Comparison of ENCODE assay signal across 27 mouse cellular contexts in the genomic region with DNA sequence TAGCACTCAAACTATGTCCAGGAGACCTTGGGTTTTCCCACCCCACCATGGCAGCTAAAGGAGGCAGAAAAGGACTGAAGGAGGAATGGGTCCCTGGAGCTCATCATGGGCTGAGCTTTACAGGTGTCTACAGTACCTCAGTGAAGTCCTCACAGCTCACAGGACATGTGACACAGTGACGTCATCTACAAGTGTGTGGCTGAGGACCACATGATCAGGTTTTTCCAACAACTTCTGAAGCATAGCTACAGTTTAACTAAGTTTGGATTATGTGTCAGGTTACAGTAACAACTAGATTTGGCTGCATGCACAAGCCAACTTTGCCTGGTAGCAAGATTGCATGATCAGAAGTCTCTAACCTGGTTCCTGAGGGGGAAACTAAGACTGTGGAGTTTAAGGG.
DNase-seq lines count a peak whose midpoint lies in the region; TF ChIP-seq lines count a peak whose summit lies in the region.
"Had no signal": no experiment of that assay in that cellular context is flagged by ENCODE, and none has a peak within 500 bp of the region (broad histone marks: within the 10 kb centered on the region; RNA-seq: fewer than 3 reads in every experiment).

No protein-coding gene starts in this region.

- H3K9me3 ChIP-seq in heart, embryonic 10.5 days = no peaks in the 10 kb centered on the region
- H3K9me3 ChIP-seq: forebrain, embryonic 10.5 days; heart, embryonic 15.5 days; limb, embryonic 12.5 days; liver, embryonic 12.5 days; midbrain, embryonic 13.5 days; neural tube, embryonic 15.5 days; stomach, embryonic 15.5 days had no signal

- H3K27me3 ChIP-seq in kidney, adult 2 months (replicated peaks; ENCODE audit: control insufficient read depth, insufficient read depth, low read length) = no peaks in the 10 kb centered on the region
- H3K27me3 ChIP-seq in heart, embryonic 10.5 days (ENCODE audit: insufficient read depth, poor library complexity, severe bottlenecking) = no peaks in the 10 kb centered on the region
- H3K27me3 ChIP-seq: heart, embryonic 15.5 days; limb, embryonic 12.5 days; liver, embryonic 12.5 days; midbrain, embryonic 13.5 days; neural tube, embryonic 15.5 days; stomach, embryonic 15.5 days had no signal

- WGBS in kidney, adult 2 months = 39% methylated on average over 1 of the region's 1 CpGs
- WGBS in heart, embryonic 10.5 days = 84% methylated on average over 1 of the region's 1 CpGs

- no peaks in the 10 kb centered on the region for H3K36me3 ChIP-seq in kidney, adult 2 months (ENCODE audit: control insufficient read depth, insufficient read depth, low read length)
- H3K36me3 ChIP-seq in heart, embryonic 10.5 days = no peaks in the 10 kb centered on the region
- H3K36me3 ChIP-seq: forebrain, embryonic 10.5 days; heart, embryonic 15.5 days; limb, embryonic 12.5 days; liver, embryonic 12.5 days; midbrain, embryonic 13.5 days; neural tube, embryonic 15.5 days; stomach, embryonic 15.5 days had no signal

- no peak for TF ChIP-seq POLR2A in kidney, adult 2 months (IDR thresholded peaks at IDR 0.05; ENCODE audit: low read depth, low read length)

- no peak overlapping the region for H3K4me3 ChIP-seq in kidney, adult 2 months (ENCODE audit: insufficient read depth, low read depth, low read length)
- no peak overlapping the region for H3K4me3 ChIP-seq in heart, embryonic 10.5 days
- H3K4me3 ChIP-seq: forebrain, embryonic 10.5 days; heart, embryonic 15.5 days; limb, embryonic 12.5 days; liver, embryonic 12.5 days; midbrain, embryonic 13.5 days; neural tube, embryonic 15.5 days; stomach, embryonic 15.5 days had no signal

- DNase-seq in kidney, adult 2 months = peak; percentile 68
- no peak for DNase-seq in kidney, adult 18-20 months
- DNase-seq in 416B (ENCODE audit: low read depth) = peak; percentile 27
- DNase-seq in CD4-positive, CD25-positive, alpha-beta regulatory T cell, adult 2 months (ENCODE audit: low read depth, low spot score) = peak; percentile 58
- peak; percentile 48 for DNase-seq in induced T-regulatory cell, adult 2 months (ENCODE audit: low read depth)
- DNase-seq in left cerebral cortex, adult 11 months (ENCODE audit: low spot score) = no peak
- DNase-seq in heart, embryonic 10.5 days (ENCODE audit: low spot score) = no peak
- DNase-seq in cerebellum, adult 18-20 months = no peak
- DNase-seq: adrenal gland, adult 2 months; adrenal gland, postnatal 36 days; B cell, adult 2 months; cerebellum, adult 2 months; cerebellum, postnatal 25 days; forebrain, postnatal 0 days; kidney, postnatal 4 days; layer of hippocampus, postnatal 36 days; liver, postnatal 0 days; lung, postnatal 4 days; retina, postnatal 1 day; right cerebral cortex, postnatal 25 days had no signal

- TF ChIP-seq CTCF in kidney, adult 2 months (conservative IDR thresholded peaks at IDR 0.05; ENCODE audit: insufficient read depth, insufficient read length, low read depth, low read length) = no peak

- no peak overlapping the region for H3K27ac ChIP-seq in kidney, adult 2 months (ENCODE audit: insufficient read depth, low read depth, low read length)
- H3K27ac ChIP-seq in heart, embryonic 10.5 days = no peak overlapping the region
- H3K27ac ChIP-seq: forebrain, embryonic 10.5 days; heart, embryonic 15.5 days; liver, embryonic 12.5 days; midbrain, embryonic 13.5 days; neural tube, embryonic 15.5 days; stomach, embryonic 15.5 days had no signal

- peaks cover 19% of the 10 kb centered on the region for H3K4me1 ChIP-seq in kidney, adult 2 months (ENCODE audit: control insufficient read depth, insufficient read depth, low read length)
- H3K4me1 ChIP-seq in heart, embryonic 10.5 days = peaks cover 16% of the 10 kb centered on the region
- H3K4me1 ChIP-seq: midbrain, embryonic 13.5 days had no signal

Comparison
In these comparisons a context has a peak if more than half of its experiments do, and no peak if none do; other contexts are left out.
1. DNase-seq: peak in kidney, adult 2 months (single experiment), 416B (single experiment), CD4-positive, CD25-positive, alpha-beta regulatory T cell, adult 2 months (single experiment) and induced T-regulatory cell, adult 2 months (single experiment); none in kidney, adult 18-20 months (single experiment), left cerebral cortex, adult 11 months (single experiment), heart, embryonic 10.5 days (single experiment) and cerebellum, adult 18-20 months (0 of 2).